Mouse (Mus musculus) kidney, adult 2 months (tissue): ENCODE results near the gene Iqsec1.

Source experiments
- CTCF ChIP-seq: fragments of 200-500 bp; conservative IDR thresholded peaks from 2 replicates; pipeline ENCODE4 v1.5.1; 2011; ENCODE audit warnings: low read depth, mild to moderate bottlenecking, control low read depth, low read length, moderate library complexity, mixed read lengths; ENCODE audit not compliant: insufficient read depth, insufficient read length
- POLR2A ChIP-seq: fragments of 200-500 bp; IDR thresholded peaks from one replicate; pipeline ENCODE4 v1.6.1; 2011; ENCODE audit warnings: low read depth, low read length, control low read depth

DNA sequence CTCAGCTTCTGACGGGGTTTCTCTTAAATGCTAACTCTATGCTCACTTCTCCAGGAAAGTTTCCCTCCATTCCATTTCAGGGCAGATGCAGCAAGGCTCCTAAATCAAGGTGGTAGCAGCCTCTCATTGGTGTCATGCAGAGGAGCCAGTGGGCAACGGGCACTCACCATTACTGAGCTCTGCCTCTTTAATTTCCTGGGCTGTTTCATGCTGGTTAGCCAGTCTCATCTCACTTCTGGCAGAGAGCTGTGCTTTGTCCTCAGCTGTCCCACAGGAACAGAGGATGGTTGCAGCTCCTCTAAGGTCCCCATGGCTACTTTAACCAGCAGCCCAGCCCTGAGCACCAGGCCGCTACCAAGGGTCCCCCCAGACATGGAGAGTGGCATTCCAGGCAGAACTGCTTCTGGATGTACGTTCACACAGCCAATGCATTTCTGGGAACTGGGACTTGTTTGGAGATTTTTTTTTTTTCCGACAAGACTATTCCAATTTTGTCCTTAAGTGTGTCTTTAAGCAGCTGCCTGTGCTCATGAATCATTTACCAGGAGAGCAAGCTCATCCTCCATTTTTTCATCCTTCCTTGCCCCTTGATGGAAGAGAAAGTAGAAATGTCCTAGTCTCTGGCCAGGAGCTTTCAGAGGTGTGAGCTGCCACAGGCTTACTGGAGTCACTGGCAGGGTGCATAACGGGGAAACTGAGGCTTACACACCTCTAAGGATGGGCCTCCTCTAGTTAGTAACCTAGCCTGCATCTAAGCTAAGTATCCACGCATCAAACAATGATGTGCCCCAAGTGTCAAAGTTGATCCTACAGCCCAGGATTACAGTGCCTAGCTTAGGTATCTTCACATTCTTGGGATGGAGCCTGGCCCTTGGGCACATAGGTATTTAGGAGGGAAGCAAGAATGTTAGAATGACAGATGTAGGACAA, 98.9 kb downstream of the Iqsec1 start:
- TF ChIP-seq CTCF (no peak), POLR2A (no peak)
